Mouse (Mus musculus): ENCODE measurements around the gene Zbtb16. TPM values are rescaled to one million over a fixed set of nuclear protein-coding genes. Genes with fewer than 3 reads are reported as not detected.
A peak's percentile ranks its signal among the peaks of the same experiment; 100 is the strongest.

The Zbtb16 gene
- total RNA-seq, 2 experiments from 2014 or later: 122 to 213 TPM

DNA sequence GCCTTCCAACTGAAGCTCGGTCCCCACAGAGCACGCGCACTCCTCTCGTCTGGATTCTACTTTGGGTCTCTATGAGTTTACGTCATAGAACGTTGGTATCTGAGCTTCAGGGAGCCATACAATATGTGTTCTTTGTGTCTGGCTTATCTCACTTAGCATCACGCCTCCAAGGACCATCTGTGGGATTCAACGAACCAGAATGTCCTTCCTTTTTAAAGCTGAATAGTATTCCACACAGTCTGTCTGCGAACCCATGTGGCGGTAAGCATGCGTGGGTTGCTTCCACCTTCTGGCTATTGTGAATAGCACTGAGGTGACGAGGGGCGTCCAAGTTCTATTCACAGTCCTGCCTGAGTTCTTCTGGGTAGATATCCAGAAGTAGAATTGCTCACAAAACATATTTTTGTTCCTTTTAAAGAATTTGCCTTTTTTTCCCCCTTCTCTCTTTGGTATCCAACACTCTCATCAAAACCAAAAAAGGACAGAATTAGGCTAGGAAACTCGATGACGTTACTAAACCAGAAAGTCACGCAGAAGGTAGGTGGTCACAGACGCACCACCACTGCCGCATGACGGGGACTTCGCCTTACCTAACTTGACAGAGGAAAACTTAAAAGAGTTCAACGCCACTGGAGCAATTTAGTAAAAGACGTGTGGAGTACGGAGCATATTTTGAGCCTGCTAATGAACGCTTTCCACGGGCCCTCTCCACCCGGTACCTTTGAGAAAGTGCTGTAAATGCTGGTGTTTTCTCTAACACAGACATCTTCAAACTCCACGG is 32.4 kb downstream of the Zbtb16 start:
- no peak for DNase-seq

DNA sequence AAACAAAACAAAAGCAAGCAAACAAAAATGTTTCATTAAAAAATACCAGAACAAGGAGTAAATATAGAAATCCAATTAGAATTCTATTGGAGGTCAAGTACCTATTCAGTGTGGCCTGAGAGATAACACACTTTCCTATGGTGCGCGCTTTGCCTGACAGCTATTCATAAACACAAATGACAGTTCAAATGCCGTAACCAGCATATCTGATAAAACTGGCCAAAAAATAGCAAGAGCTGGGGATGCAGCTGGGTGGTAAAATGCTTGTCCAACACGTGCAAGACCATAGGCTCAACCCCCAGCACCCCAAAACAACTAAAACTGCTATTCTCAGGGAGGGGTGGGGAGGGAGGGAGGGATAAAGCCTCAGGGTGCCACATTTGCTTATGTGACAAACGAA is 33.6 kb downstream of the Zbtb16 start:
- DNase-seq: no peak

DNA sequence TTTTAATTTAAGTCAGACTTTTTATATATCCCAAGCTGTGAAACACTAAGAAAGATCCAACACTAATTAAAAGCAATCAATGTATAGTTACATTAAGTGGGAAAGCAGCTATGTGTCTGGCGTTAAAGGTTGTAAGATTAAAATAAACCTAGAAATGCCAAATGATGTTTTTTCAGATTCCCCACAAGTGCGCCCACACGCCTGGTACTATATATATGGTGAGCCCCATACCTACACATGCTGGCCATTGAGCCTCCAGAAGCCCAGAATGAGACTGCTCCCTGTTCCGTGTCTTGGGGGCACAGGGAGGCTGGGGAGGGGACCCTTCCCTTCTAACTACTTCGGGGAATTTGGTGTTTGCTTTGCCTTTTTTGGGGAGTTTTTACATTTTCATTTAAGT is 34.7 kb downstream of the Zbtb16 start:
- DNase-seq: no peak

DNA sequence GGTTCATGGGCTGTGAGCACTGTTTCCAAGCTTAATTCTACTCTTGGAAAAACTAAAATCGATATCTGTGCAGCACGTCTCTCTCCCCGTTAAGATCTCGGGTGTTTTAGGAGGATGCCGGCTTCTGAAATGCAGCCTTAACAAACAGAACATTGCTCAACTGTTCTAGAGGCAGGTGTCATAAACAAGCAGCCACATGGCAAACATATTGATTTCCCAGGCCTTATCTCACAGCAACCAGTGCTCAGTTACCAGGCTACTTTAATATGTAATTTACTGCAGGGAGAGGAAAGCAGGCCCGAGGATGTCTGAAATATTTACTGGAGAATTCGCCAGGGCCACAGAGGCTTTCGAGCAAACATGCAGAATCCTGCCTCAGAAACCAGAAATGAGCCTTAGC is 35.4 kb downstream of the Zbtb16 start:
- DNase-seq: no peak

DNA sequence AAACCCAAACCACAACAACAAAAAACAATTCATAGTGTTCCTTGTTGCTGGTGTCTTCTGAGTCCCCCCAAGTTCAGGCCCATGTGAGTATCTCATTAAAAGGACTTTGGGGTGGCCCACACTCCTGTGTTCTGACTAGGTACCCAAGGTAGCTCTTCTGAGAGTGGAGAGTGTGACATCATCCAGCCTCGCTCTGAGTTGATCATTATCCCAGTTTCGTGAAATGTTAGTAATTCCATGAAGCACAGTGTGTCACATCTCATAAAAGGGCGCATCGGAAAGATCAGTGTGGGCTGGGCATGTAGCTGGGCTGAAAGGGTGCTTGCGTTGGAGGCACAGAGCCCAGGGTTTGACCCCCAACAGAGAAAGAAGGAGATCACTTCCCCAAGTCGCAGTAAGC is 38.0 kb downstream of the Zbtb16 start:
- no peak for DNase-seq

DNA sequence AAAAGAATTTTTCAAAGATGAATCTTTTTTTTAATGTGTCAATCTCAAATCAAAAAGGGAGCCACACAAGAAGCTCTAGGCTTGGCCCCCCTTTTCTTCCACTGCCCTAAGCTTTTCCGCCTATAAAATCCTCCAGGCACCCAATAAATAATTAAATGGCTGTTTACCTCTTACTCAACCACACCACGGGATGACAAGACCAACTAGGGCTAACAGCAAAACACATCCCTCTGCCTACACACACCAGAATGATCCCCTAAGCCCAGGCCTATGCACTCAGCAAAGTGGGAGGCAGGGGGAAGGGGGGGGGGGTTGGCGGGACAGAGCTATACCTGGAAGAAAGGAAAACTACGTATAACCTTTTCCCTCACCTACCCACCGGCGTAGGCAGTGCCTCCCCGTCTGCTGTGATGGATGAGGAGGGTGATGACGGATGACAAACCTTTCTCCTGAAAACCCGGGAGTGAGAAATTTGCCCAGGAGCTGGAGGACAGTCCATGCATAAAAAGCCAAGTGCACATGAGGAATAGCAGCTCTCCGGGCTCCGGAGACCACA is 39.7 kb downstream of the Zbtb16 start:
- DNase-seq: no peak

DNA sequence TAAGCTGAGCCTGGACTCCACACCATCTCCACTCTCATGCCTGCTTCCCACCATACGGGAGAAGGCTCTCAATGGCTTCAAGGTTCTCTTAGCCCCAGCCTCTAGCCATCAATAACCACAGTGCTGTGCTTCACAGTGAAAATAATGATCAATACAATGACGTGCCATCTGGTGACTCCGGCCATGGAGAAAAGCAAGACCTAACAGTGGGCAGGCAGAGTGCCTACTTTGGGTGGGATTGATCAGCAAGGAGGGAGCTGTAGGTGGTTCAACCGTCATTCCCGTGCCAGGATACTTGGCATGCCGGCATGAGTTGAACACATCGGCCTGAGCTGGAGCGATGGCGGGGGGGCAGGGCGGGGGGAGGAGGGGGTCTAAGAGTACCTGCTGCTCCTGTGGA is 40.3 kb downstream of the Zbtb16 start:
- DNase-seq: no peak

DNA sequence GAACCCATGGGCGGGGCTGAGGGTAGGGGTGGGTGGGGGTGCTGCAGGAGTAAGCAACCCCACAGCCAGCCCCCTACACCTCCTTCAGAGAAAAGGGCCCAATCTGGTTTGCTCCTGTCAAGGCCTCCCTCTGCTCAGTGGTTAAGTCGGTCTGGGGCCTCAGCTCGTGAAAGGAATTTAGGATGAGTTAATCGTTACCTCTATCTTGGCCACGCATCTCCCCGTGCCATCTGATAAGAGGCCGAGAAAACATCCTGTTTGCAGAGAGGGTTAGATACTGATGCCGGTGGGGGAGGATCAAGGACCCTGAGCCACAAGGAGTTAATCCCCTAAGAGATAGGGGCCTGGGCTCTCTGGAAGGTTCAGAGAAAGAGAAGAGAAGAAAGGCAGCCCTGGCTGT is 40.9 kb downstream of the Zbtb16 start:
- DNase-seq: no peak

DNA sequence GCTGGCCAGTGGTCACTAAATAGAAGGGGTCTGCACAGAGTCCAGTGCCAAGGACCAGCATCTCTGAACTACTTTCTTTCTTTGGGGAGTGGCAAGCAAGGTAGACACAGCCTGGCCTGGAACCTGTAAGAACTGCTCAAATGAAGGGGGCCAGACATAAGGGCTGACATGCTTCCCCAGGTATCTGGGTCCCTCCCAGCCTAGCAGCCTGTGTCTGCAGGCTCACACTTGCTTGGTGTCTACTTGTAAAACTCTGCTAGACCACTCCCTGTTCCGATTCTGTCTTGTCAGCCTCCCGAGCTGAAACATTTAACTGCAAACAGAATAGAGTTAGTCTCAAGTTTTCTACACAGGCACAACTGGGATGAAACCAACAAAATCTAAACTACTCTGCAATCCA is 41.6 kb downstream of the Zbtb16 start:
- no peak for DNase-seq

DNA sequence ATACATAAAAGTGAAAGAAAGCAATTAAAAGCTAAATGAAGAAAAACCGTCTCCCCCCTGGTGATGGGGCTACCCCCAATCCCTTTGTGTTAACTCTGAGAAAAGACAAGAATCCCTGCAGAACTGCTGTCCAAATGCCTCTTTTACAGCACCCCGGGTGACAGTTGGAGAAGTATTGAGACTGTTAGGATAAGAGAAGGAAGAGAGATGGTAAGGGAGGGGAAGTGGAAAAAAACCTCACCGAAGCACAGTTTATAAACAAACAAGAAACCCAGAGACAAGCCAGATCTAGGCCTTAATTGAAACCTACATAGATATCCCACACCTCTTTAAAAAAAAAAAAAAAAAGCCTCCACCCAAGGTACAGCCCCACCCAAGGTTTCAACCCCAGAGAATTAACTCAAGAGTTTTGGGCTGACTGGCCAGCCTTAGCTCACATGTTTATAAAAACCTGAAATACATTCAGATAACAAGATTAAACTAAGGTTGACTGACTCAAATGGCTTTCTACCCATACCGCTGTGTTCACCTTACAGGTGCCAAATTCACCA is 42.3 kb downstream of the Zbtb16 start:
- DNase-seq: no peak

DNA sequence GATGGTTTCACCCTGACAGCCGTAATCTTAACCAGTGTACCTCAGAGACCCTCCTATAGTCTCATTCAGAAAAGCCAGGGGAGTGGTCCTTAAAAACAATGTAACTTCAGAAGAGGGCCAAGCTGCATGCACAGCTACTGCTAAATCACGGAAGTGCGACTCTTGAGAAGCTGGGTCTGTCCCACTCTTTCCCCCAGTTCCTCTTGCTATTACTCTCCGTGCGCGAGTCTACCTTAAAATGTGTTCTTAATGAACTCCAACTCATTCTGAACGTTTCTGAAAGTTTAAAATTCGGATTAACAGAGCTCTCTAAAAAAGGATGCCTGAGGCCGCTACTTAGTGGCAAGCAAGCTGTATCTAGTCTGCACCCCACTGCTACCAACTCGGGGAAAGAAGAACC is 45.4 kb downstream of the Zbtb16 start:
- DNase-seq: no peak

DNA sequence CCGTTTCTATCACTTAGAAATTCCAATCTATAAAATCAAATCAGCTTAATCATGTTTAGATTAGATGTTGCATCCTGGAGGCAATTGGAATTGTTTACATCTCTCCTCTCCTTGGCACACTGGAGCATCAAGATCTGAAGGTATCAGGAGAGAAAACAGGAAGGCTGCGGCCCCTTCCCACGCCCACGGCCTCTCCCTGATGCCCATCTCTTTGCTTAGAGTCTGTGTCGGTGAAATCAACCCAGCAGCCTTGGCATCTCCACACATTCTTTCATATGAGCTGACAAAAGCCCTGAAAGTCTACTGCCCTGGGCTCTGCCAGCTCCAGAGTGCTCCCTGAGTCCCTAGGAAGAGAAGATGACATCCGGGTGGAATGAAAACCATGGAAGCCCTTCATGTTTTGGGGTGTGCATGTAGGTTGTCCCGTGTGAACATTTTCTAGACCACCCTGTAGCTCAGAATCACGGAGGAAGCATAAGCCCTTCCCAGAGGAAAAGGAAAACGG is 48.1 kb downstream of the Zbtb16 start:
- no peak for DNase-seq

DNA sequence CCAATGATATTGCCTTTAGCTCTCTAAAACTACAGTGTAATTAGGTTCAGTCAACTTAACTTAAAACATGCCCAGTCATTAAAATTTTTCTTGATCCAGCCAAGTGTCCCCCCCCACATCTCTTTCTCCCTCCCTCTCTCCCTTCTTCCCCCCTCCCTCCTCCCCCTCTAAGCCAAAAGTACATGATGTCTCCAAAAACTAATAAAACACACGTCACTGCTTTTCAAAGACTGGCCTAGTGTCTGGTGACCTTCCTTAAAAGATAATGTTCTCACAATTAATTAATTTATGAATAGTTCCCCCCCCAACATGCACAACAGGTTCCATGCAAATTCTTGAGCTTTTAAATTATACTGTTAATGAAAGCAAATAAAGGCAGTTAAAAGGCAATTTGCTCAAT is 48.7 kb downstream of the Zbtb16 start:
- no peak for DNase-seq

DNA sequence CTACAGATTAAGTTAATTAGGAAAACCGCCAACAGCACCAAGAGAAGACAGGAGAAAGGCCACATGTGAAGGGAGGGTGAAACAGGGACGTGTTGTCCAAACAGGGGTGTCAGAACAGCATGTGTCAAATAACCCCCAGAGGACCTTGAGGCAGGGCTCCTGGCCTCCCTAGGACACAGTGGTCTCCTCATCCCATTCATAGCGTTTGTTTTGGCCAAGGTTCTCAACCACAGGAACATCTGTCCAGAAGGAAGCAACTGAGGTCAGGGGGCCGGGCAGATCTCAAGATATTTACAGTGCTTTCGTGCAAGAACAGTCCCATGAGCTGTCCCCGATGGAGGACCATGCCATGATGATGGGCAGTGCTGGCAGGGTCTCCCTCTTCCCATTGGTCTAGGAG is 49.2 kb downstream of the Zbtb16 start:
- DNase-seq: peak; percentile 80 to 85

DNA sequence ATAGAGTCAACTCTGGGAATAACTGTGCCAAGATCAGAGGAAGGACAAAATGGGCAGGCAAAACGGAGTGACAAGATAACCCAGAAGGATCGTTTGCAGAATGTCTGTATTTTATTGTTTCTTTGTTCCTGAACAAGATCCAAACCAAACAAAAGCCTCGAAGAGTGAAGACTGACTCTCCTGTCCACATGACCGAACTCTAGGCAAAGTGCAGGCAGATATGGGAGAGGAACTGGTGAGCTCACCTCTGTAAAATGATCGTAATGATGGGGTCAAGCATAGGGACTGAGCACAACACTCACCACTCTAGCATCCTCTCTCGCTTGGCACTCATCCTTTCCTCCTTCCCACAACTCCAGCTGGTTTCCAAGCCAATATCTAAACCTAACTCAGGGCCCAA is 51.1 kb downstream of the Zbtb16 start:
- no peak for DNase-seq

DNA sequence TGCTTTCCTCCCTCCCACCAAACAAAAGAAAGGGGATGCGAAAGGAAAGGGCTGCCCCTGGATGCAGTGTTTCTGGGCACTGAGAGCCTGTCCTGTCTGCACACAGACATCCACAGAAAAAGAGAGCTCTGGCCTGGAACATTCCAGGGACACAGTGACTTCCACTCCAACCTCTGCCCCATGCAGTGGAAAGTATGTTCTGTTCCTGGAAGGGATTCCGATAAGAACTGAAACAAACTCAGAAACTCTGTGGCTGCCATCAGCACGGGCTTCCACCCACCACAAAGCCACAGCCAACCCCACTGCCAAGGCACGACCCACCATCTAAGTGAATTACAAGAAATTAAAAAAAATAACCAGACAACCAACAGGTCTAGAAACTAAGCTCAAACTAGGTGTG is 52.7 kb downstream of the Zbtb16 start:
- DNase-seq: peak; percentile 73 to 82

DNA sequence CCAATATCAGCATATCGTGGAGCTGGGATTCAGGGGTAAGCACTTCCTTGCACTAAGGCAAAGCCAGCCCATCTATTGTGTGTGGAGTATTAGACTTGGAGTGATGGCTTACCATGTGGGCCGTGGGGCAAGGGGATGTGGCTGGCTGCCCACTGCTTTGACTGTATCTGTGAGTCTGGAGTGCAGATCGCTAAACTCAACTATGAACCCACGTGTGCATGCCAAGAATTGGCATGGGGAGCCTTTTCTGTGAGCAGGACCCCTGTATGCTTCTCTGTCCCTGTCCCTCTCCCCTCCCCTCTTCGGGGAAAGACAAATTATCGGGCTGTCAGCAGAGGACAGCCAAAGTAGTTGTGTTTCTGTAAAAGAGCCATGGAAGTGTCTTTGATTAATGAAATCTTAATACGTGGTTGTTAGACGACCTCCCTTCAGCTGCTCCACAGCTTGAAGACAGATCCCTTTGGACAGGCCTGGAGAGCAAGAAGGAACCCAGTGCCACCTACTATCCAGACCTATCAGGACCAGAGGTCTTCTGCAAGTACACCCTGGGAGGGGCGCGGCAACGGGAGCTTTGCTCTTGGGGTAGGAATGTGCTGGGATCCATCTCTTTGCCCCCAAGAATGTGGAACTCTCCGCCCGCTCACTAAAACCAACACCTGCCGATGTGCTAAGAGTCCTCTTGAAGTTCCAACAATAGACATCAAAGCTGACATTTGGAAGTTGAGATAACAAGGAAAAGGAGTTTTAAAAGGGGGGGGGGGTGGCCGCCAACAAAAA is 53.5 kb downstream of the Zbtb16 start:
- DNase-seq: no peak

DNA sequence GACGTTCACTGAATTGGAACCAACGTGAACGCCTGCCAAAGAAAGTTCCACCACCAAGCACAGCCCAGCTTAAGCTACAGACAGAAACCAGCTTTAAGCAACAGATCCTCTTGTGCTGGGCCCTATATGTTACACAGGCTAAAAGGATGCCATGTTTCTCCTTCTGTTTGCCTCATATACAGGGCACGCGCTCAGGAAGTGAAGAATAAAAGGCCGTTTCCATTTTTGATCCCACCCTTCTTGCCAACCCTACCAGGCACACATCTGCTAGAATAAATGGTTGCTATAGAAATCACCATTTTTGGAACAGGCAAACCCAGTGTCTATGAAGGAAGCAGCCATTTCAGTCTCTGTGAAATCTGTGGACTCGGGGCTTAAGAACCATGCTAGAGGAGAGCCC is 59.8 kb downstream of the Zbtb16 start:
- DNase-seq: no peak

DNA sequence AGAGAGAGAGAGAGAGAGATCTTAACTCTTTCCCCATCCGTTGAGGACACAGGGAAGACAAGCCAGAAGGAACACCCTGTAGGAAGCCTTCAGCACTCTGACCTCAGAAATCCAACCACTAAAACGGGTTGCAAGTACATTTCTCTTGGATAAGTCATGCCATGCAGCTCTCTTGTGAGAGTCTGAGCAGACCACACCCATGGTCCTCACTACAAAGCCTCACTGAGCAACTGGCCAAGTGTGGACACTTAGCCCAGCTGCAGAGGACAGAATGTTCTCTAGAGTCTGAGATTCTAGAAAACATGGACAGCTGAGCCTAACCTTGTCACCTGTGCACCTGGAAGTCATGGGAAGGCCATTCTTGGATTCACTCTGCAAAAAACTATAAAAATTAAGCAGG is 60.5 kb downstream of the Zbtb16 start:
- peak in 1 of 2 experiments; percentile 79 for DNase-seq

DNA sequence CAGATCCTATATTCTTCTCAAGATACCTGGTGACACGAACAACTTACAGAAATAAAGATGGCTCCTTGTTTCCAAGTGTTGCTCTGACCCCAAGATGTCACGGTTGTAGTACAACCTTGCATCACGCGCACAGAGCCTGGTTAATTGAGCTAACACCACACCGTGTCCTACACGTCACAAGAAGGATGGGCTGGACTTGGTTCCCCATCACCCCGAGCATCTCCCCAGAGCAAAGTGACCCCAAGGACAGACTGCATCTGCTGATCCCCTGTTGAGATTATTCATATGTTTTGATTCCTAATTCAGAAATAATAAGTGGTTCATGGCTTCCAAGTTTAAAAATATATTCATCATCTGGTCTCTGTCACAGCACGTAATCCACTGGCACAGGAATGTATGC is 62.3 kb downstream of the Zbtb16 start:
- no peak for DNase-seq

DNA sequence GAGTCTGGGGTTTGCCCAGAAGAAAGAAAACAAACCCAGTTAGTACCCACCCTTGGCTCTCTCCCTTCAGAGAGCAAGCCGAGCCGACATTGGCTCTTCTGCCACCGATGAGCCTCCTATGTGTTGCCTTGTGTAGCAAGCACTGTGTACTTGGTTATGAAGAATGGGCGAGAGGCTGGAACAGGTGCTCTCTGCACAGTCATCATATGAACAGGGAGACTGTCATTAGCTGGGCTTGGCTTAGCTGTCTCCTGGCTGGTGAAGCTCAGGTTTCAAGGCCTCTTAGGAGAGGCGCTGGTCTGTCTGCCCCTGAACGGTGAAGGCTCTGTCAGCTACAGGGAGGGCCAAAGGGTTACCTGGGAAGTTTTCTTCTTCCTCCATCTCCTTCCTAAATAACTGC is 62.9 kb downstream of the Zbtb16 start:
- DNase-seq: no peak

DNA sequence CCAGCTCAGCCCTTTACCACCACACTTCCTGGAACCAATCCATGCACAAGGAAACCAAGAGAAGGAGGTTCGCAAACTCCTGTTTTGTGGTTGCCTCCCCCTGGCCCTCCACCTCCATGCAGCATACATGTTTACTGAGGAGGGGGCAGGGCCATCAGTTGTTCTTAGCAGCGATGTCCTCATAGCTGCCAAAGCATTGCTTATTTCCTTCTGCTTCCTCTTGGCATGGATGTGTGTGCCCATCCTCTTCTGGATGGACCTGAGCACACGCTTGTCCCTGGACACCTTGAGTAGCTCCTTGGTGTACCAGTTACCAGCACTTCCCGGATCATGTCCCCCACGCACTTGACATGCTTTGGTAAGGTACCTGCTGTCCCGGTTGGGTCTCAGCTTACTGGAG is 64.5 kb downstream of the Zbtb16 start:
- no peak for DNase-seq

DNA sequence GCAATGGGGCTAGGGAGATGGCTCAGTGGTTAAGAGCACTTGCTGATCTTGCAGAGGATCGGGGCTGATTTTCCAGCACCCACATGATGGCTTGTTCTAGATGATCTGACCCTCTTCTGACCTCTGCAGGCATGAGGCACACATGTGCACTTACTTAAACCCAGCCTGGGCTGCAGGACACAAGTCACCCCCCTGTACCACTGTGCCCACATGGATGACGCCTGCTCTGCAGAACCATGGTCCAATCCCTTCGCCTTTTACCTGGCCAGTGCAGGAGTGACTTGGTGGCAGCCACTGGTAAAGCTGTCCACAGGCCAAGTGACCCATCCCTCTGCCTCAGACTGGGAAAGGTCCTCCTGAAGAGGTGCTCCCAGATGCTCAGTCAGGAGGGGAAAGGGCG is 67.1 kb downstream of the Zbtb16 start:
- DNase-seq: no peak

Measured in heart, adult 18-20 months (tissue).